Mouse (Mus musculus) hindbrain, embryonic 11.5 days (tissue): ENCODE data around the gene Celf2. TPM values are rescaled to one million over a fixed set of nuclear protein-coding genes. Genes with fewer than 3 reads are reported as not detected.
A peak's percentile ranks its signal among the peaks of the same experiment; 100 is the strongest.

Experiments
- ATAC-seq: fragments of 200-750 bp; cut with Nextera tagmentation; 2 replicates; pipeline ENCODE4 v1.8.0; 2017; ENCODE audit warnings: mild to moderate bottlenecking, moderate TSS enrichment, moderate library complexity; ENCODE audit not compliant: low FRiP score
- DNase-seq: peaks from one replicate; pipeline ENCODE4 v3.0.0-alpha.2; 2015; ENCODE audit warnings: low spot score
- H3K27ac ChIP-seq: fragments of 300-500 bp; sonication (generic); 2 replicates; pipeline ENCODE4 v1.5.1; 2014; ENCODE audit warnings: mild to moderate bottlenecking, low read depth, low read length
- H3K27me3 ChIP-seq: fragments of 300-500 bp; sonication (generic); 2 replicates; pipeline ENCODE4 v1.6.1; 2014; ENCODE audit warnings: mild to moderate bottlenecking, low read length, moderate library complexity, mixed read lengths; ENCODE audit not compliant: control insufficient read depth, insufficient read depth
- H3K36me3 ChIP-seq: fragments of 300-500 bp; sonication (generic); 2 replicates; pipeline ENCODE4 v1.6.1; 2014; ENCODE audit warnings: mild to moderate bottlenecking, low read length, moderate library complexity, mixed read lengths; ENCODE audit not compliant: control insufficient read depth, insufficient read depth
- H3K4me1 ChIP-seq: fragments of 300-500 bp; sonication (generic); replicated peaks from 2 replicates; pipeline ENCODE4 v1.6.1; 2014; ENCODE audit warnings: low read length, mixed read lengths; ENCODE audit not compliant: control insufficient read depth, insufficient read depth
- H3K4me2 ChIP-seq: fragments of 300-500 bp; sonication (generic); replicated peaks from 2 replicates; pipeline ENCODE4 v1.6.1; 2014; ENCODE audit warnings: mild to moderate bottlenecking, low read depth, low read length
- H3K4me3 ChIP-seq: fragments of 300-500 bp; sonication (generic); 2 replicates; pipeline ENCODE4 v1.5.1; 2014; ENCODE audit warnings: low read depth, low read length
- H3K9ac ChIP-seq: fragments of 300-500 bp; sonication (generic); 2 replicates; pipeline ENCODE4 v1.6.1; 2014; ENCODE audit warnings: low read depth, low read length
- H3K9me3 ChIP-seq: fragments of 300-500 bp; sonication (generic); 2 replicates; pipeline ENCODE4 v1.6.1; 2016; ENCODE audit warnings: low read length; ENCODE audit not compliant: control insufficient read depth
- WGBS: fragments of 180-500 bp; shearing (Covaris S2); extraction: QIAGEN DNeasy Blood & Tissue Kit; methylation state at CpG from one replicate; pipeline ENCODE4 v1.1.7; 2014; 5-methylcytosine and 5-hydroxymethylcytosine counted together
- polyA plus RNA-seq: library from polyadenylated mRNA; unstranded; fragments of >200 nt; fragmentation: Nextera tagmentation; extraction: Ambion mirVana; gene quantifications from 2 replicates; pipeline ENCODE4 v1.2.1, GENCODE M21; 2014

Celf2 gene
- polyA plus RNA-seq, 1 experiment from 2014 or later, result 82.4 TPM

GRCm38 (mm10) chr2:7006816-7007215, 502.5 kb downstream of the Celf2 start:
- WGBS, result 93% methylated on average over 3 of the region's 3 CpGs
- H3K9me3 ChIP-seq, result no peaks in the 10 kb centered on the region
- no peaks in the 10 kb centered on the region for H3K4me1 ChIP-seq
- no peak overlapping the region for H3K4me3 ChIP-seq
- H3K9ac ChIP-seq, result no peak overlapping the region
- no peak overlapping the region for H3K4me2 ChIP-seq
- no peaks in the 10 kb centered on the region for H3K36me3 ChIP-seq
- H3K27ac ChIP-seq, result no peak overlapping the region
- H3K27me3 ChIP-seq, result no peaks in the 10 kb centered on the region
- ATAC-seq (no peak), DNase-seq (no peak)

- H3K4me1 ChIP-seq, result no peaks in the 10 kb centered on the region
- H3K27ac ChIP-seq, result no peak overlapping the region
- ATAC-seq (no peak; the same call in 1 of the 2 replicates), DNase-seq (peak; percentile 17)
- no peak overlapping the region for H3K4me3 ChIP-seq
- no peak overlapping the region for H3K4me2 ChIP-seq
- no peaks in the 10 kb centered on the region for H3K36me3 ChIP-seq
- H3K9ac ChIP-seq, result no peak overlapping the region
- no peaks in the 10 kb centered on the region for H3K9me3 ChIP-seq
- 44% methylated on average over 2 of the region's 2 CpGs for WGBS
- H3K27me3 ChIP-seq, result no peaks in the 10 kb centered on the region
Observed at GRCm38 (mm10) chr2:7001967-7002366, 507.4 kb downstream of the Celf2 start.

GRCm38 (mm10) chr2:6991010-6991421, 518.3 kb downstream of the Celf2 start:
- Histone ChIP-seq H3K4me2 (no peak overlapping the region), H3K4me1 (no peaks in the 10 kb centered on the region), H3K9me3 (no peaks in the 10 kb centered on the region), H3K27ac (no peak overlapping the region), H3K27me3 (no peaks in the 10 kb centered on the region), H3K9ac (no peak overlapping the region), H3K4me3 (no peak overlapping the region), H3K36me3 (no peaks in the 10 kb centered on the region)
- DNase-seq (no peak), ATAC-seq (no peak)
- WGBS, result 78% methylated on average over 5 of the region's 5 CpGs

GRCm38 (mm10) chr2:6985706-6986105, 523.7 kb downstream of the Celf2 start:
- H3K4me3 ChIP-seq, result no peak overlapping the region
- no peak overlapping the region for H3K4me2 ChIP-seq
- DNase-seq, result no peak
- H3K36me3 ChIP-seq, result no peaks in the 10 kb centered on the region
- no peaks in the 10 kb centered on the region for H3K4me1 ChIP-seq
- no peak overlapping the region for H3K27ac ChIP-seq
- no peaks in the 10 kb centered on the region for H3K9me3 ChIP-seq
- 35% methylated on average over 4 of the region's 4 CpGs for WGBS
- H3K9ac ChIP-seq, result no peak overlapping the region
- ATAC-seq, result no peak
- no peaks in the 10 kb centered on the region for H3K27me3 ChIP-seq

GRCm38 (mm10) chr2:6983902-6984301, 525.5 kb downstream of the Celf2 start:
- H3K27ac ChIP-seq, result no peak overlapping the region
- no peaks in the 10 kb centered on the region for H3K9me3 ChIP-seq
- no peak overlapping the region for H3K4me3 ChIP-seq
- no peak overlapping the region for H3K4me2 ChIP-seq
- H3K36me3 ChIP-seq, result no peaks in the 10 kb centered on the region
- H3K27me3 ChIP-seq, result no peaks in the 10 kb centered on the region
- DNase-seq (no peak), ATAC-seq (no peak)
- no peaks in the 10 kb centered on the region for H3K4me1 ChIP-seq
- WGBS, result 70% methylated on average over 6 of the region's 6 CpGs
- H3K9ac ChIP-seq, result no peak overlapping the region

- no peaks in the 10 kb centered on the region for H3K27me3 ChIP-seq
- no peaks in the 10 kb centered on the region for H3K36me3 ChIP-seq
- no peaks in the 10 kb centered on the region for H3K9me3 ChIP-seq
- no peaks in the 10 kb centered on the region for H3K4me1 ChIP-seq
- DNase-seq (no peak), ATAC-seq (no peak)
- H3K9ac ChIP-seq, result no peak overlapping the region
- 89% methylated on average over 2 of the region's 2 CpGs for WGBS
- H3K4me2 ChIP-seq, result no peak overlapping the region
- H3K27ac ChIP-seq, result no peak overlapping the region
- H3K4me3 ChIP-seq, result no peak overlapping the region
Observed at GRCm38 (mm10) chr2:6976300-6976699, 533.1 kb downstream of the Celf2 start.

GRCm38 (mm10) chr2:6969228-6969627, 540.1 kb downstream of the Celf2 start:
- Histone ChIP-seq H3K36me3 (no peaks in the 10 kb centered on the region), H3K9ac (no peak overlapping the region), H3K27ac (no peak overlapping the region), H3K4me2 (no peak overlapping the region), H3K9me3 (no peaks in the 10 kb centered on the region), H3K4me3 (no peak overlapping the region), H3K4me1 (no peaks in the 10 kb centered on the region), H3K27me3 (no peaks in the 10 kb centered on the region)
- DNase-seq (no peak), ATAC-seq (no peak)
- WGBS, result 85% methylated on average over 6 of the region's 6 CpGs

- H3K36me3 ChIP-seq, result no peaks in the 10 kb centered on the region
- no peaks in the 10 kb centered on the region for H3K4me1 ChIP-seq
- ATAC-seq (no peak), DNase-seq (no peak)
- H3K4me2 ChIP-seq, result no peak overlapping the region
- no peak overlapping the region for H3K27ac ChIP-seq
- H3K9me3 ChIP-seq, result no peaks in the 10 kb centered on the region
- no peaks in the 10 kb centered on the region for H3K27me3 ChIP-seq
- H3K9ac ChIP-seq, result no peak overlapping the region
- H3K4me3 ChIP-seq, result no peak overlapping the region
Observed at GRCm38 (mm10) chr2:6965243-6965642, 544.1 kb downstream of the Celf2 start.

GRCm38 (mm10) chr2:6950702-6951101, 558.7 kb downstream of the Celf2 start:
- Histone ChIP-seq H3K9ac (no peak overlapping the region), H3K27me3 (no peaks in the 10 kb centered on the region), H3K4me3 (no peak overlapping the region), H3K27ac (no peak overlapping the region), H3K36me3 (no peaks in the 10 kb centered on the region), H3K4me2 (no peak overlapping the region), H3K4me1 (no peaks in the 10 kb centered on the region), H3K9me3 (no peaks in the 10 kb centered on the region)
- ATAC-seq, result no peak
- no peak for DNase-seq
- WGBS, result 74% methylated on average over 4 of the region's 4 CpGs
